Mouse (Mus musculus) midbrain, embryonic 12.5 days (tissue): ENCODE measurements around the gene Irak3. TPM values are rescaled to one million over a fixed set of nuclear protein-coding genes. Genes with fewer than 3 reads are reported as not detected.

Source experiments
- ATAC-seq: fragments of 200-750 bp; cut with Nextera tagmentation; 2 replicates; pipeline ENCODE4 v1.8.0; 2017; ENCODE audit warnings: low read depth, moderate TSS enrichment, moderate library complexity; ENCODE audit not compliant: low FRiP score
- H3K27ac ChIP-seq: fragments of 300-500 bp; sonication (generic); replicated peaks from 2 replicates; pipeline ENCODE4 v1.5.1; 2016; ENCODE audit warnings: mild to moderate bottlenecking
- H3K27me3 ChIP-seq: fragments of 300-500 bp; sonication (generic); 2 replicates; pipeline ENCODE4 v1.6.1; 2016; ENCODE audit warnings: mild to moderate bottlenecking
- H3K36me3 ChIP-seq: fragments of 300-500 bp; sonication (generic); 2 replicates; pipeline ENCODE4 v1.6.1; 2016
- H3K4me1 ChIP-seq: fragments of 300-500 bp; sonication (generic); 2 replicates; pipeline ENCODE4 v1.6.1; 2016
- H3K4me2 ChIP-seq: fragments of 300-500 bp; sonication (generic); replicated peaks from 2 replicates; pipeline ENCODE4 v1.6.1; 2016; ENCODE audit warnings: mild to moderate bottlenecking, moderate library complexity
- H3K4me3 ChIP-seq: fragments of 300-500 bp; sonication (generic); 2 replicates; pipeline ENCODE4 v1.5.1; 2016; ENCODE audit warnings: mild to moderate bottlenecking
- H3K9ac ChIP-seq: fragments of 300-500 bp; sonication (generic); replicated peaks from 2 replicates; pipeline ENCODE4 v1.6.1; 2016; ENCODE audit warnings: mild to moderate bottlenecking, moderate library complexity
- H3K9me3 ChIP-seq: fragments of 300-500 bp; sonication (generic); 2 replicates; pipeline ENCODE4 v1.6.1; 2016; ENCODE audit warnings: mild to moderate bottlenecking
- WGBS: fragments of 180-500 bp; shearing (Covaris S2); methylation state at CpG from one replicate; pipeline ENCODE4 v1.1.7; 2016; 5-methylcytosine and 5-hydroxymethylcytosine counted together
- polyA plus RNA-seq: library from polyadenylated mRNA; unstranded; fragments of >200 nt; fragmentation: Nextera tagmentation; extraction: Ambion mirVana; gene quantifications from 2 replicates; pipeline ENCODE4 v1.2.1, GENCODE M21; 2016

Gene Irak3
- polyA plus RNA-seq, 1 experiment from 2014 or later, result 0.40 TPM

GRCm38 (mm10) chr10:120201131-120201921, 604 bp downstream of the Irak3 start, which contains the start of gene Tmbim4:
Tmbim4 (plus strand) TSS chr10:120201590.
- H3K4me3 ChIP-seq, result peak within 1 kb of the TSS; percentile 52
- H3K36me3 ChIP-seq, result no peaks in the 10 kb centered on the region
- H3K9ac ChIP-seq, result peak within 1 kb of the TSS; percentile 32; the same call in 1 of the 2 replicates
- 1% methylated on average over 62 of the region's 65 CpGs for WGBS
- ATAC-seq, result peak; percentile 78
- peak within 1 kb of the TSS; percentile 81 for H3K4me2 ChIP-seq
- H3K27me3 ChIP-seq, result peaks cover 36% of the 10 kb centered on the region
- no peaks in the 10 kb centered on the region for H3K9me3 ChIP-seq
- H3K27ac ChIP-seq, result no peak within 1 kb of the TSS
- H3K4me1 ChIP-seq, result peaks cover 10% of the 10 kb centered on the region

GRCm38 (mm10) chr10:120197061-120197835, 4.7 kb downstream of the Irak3 start:
- 82% methylated on average over 14 of the region's 14 CpGs for WGBS
- Histone ChIP-seq H3K9me3 (no peaks in the 10 kb centered on the region), H3K4me1 (peaks cover 10% of the 10 kb centered on the region), H3K36me3 (no peaks in the 10 kb centered on the region), H3K9ac (no peak overlapping the region), H3K4me2 (no peak overlapping the region), H3K27me3 (peaks cover 25% of the 10 kb centered on the region), H3K27ac (no peak overlapping the region), H3K4me3 (no peak overlapping the region)
- ATAC-seq, result no peak

- H3K4me1 ChIP-seq, result no peaks in the 10 kb centered on the region; the same call in 1 of the 2 replicates
- ATAC-seq, result no peak
- no peak overlapping the region for H3K9ac ChIP-seq
- H3K36me3 ChIP-seq, result no peaks in the 10 kb centered on the region
- H3K9me3 ChIP-seq, result no peaks in the 10 kb centered on the region
- H3K27ac ChIP-seq, result no peak overlapping the region
- H3K4me3 ChIP-seq, result no peak overlapping the region
- H3K4me2 ChIP-seq, result no peak overlapping the region
- 96% methylated on average over 8 of the region's 8 CpGs for WGBS
- peaks cover 9% of the 10 kb centered on the region; the same call in 1 of the 2 replicates for H3K27me3 ChIP-seq
Measured at GRCm38 (mm10) chr10:120193255-120193654, 8.7 kb downstream of the Irak3 start.

- Histone ChIP-seq H3K4me2 (no peak overlapping the region), H3K9me3 (no peaks in the 10 kb centered on the region), H3K4me1 (no peaks in the 10 kb centered on the region), H3K36me3 (no peaks in the 10 kb centered on the region), H3K27ac (no peak overlapping the region), H3K27me3 (peaks cover 2% of the 10 kb centered on the region; the same call in 1 of the 2 replicates), H3K4me3 (no peak overlapping the region), H3K9ac (no peak overlapping the region)
- ATAC-seq, result no peak
- WGBS, result 90% methylated on average over 4 of the region's 4 CpGs
Measured at GRCm38 (mm10) chr10:120192278-120192677, 9.7 kb downstream of the Irak3 start.

- no peak overlapping the region for H3K4me2 ChIP-seq
- no peak for ATAC-seq
- H3K4me1 ChIP-seq, result no peaks in the 10 kb centered on the region
- H3K4me3 ChIP-seq, result no peak overlapping the region
- H3K27me3 ChIP-seq, result no peaks in the 10 kb centered on the region
- no peaks in the 10 kb centered on the region for H3K36me3 ChIP-seq
- 89% methylated on average over 6 of the region's 6 CpGs for WGBS
- H3K9ac ChIP-seq, result no peak overlapping the region
- H3K9me3 ChIP-seq, result no peaks in the 10 kb centered on the region
- no peak overlapping the region for H3K27ac ChIP-seq
Measured at GRCm38 (mm10) chr10:120191165-120191564, 10.8 kb downstream of the Irak3 start.

- Histone ChIP-seq H3K27me3 (no peaks in the 10 kb centered on the region), H3K9me3 (no peaks in the 10 kb centered on the region), H3K36me3 (no peaks in the 10 kb centered on the region), H3K4me2 (no peak overlapping the region), H3K27ac (no peak overlapping the region), H3K9ac (no peak overlapping the region), H3K4me3 (no peak overlapping the region), H3K4me1 (no peaks in the 10 kb centered on the region)
- no peak for ATAC-seq
- 33% methylated on average over 6 of the region's 6 CpGs for WGBS
Measured at GRCm38 (mm10) chr10:120189782-120190181, 12.1 kb downstream of the Irak3 start.

GRCm38 (mm10) chr10:120189276-120189675, 12.7 kb downstream of the Irak3 start:
- no peak for ATAC-seq
- Histone ChIP-seq H3K27ac (no peak overlapping the region), H3K9ac (no peak overlapping the region), H3K36me3 (no peaks in the 10 kb centered on the region), H3K4me1 (no peaks in the 10 kb centered on the region), H3K4me3 (no peak overlapping the region), H3K9me3 (no peaks in the 10 kb centered on the region), H3K4me2 (no peak overlapping the region), H3K27me3 (no peaks in the 10 kb centered on the region)
- 71% methylated on average over 11 of the region's 11 CpGs for WGBS

GRCm38 (mm10) chr10:120188513-120188912, 13.4 kb downstream of the Irak3 start:
- no peak for ATAC-seq
- no peak overlapping the region for H3K27ac ChIP-seq
- 74% methylated on average over 2 of the region's 2 CpGs for WGBS

GRCm38 (mm10) chr10:120183342-120183741, 18.6 kb downstream of the Irak3 start:
- no peak overlapping the region for H3K27ac ChIP-seq
- no peak for ATAC-seq
- no peak overlapping the region for H3K9ac ChIP-seq
- no peaks in the 10 kb centered on the region for H3K27me3 ChIP-seq
- no peaks in the 10 kb centered on the region for H3K4me1 ChIP-seq
- H3K9me3 ChIP-seq, result no peaks in the 10 kb centered on the region
- no peak overlapping the region for H3K4me3 ChIP-seq
- H3K36me3 ChIP-seq, result no peaks in the 10 kb centered on the region
- 84% methylated on average over 2 of the region's 2 CpGs for WGBS
- H3K4me2 ChIP-seq, result no peak overlapping the region

More at GRCm38 (mm10) chr10:120188513-120188912, 13.4 kb downstream of the Irak3 start:
- H3K27me3 ChIP-seq, result no peaks in the 10 kb centered on the region
- H3K9me3 ChIP-seq, result no peaks in the 10 kb centered on the region
- H3K36me3 ChIP-seq, result no peaks in the 10 kb centered on the region
- H3K9ac ChIP-seq, result no peak overlapping the region
- H3K4me2 ChIP-seq, result no peak overlapping the region
- no peak overlapping the region for H3K4me3 ChIP-seq
- H3K4me1 ChIP-seq, result no peaks in the 10 kb centered on the region

GRCm38 (mm10) chr10:120182887-120183286, 19.0 kb downstream of the Irak3 start:
- Histone ChIP-seq H3K27me3 (no peaks in the 10 kb centered on the region), H3K9ac (no peak overlapping the region), H3K4me2 (no peak overlapping the region), H3K36me3 (no peaks in the 10 kb centered on the region), H3K9me3 (no peaks in the 10 kb centered on the region), H3K4me1 (no peaks in the 10 kb centered on the region), H3K4me3 (no peak overlapping the region), H3K27ac (no peak overlapping the region)
- no peak for ATAC-seq
- 93% methylated on average over 1 of the region's 1 CpGs for WGBS

GRCm38 (mm10) chr10:120174192-120174705, 27.7 kb downstream of the Irak3 start:
- 90% methylated on average over 15 of the region's 15 CpGs for WGBS
- Histone ChIP-seq H3K4me3 (no peak overlapping the region), H3K4me2 (no peak overlapping the region), H3K4me1 (peaks cover 6% of the 10 kb centered on the region), H3K36me3 (no peaks in the 10 kb centered on the region), H3K9me3 (no peaks in the 10 kb centered on the region), H3K9ac (no peak overlapping the region), H3K27me3 (no peaks in the 10 kb centered on the region), H3K27ac (no peak overlapping the region)
- ATAC-seq, result no peak

- Histone ChIP-seq H3K36me3 (no peaks in the 10 kb centered on the region), H3K4me2 (no peak overlapping the region), H3K27ac (no peak overlapping the region), H3K4me3 (no peak overlapping the region), H3K9me3 (no peaks in the 10 kb centered on the region), H3K4me1 (peaks cover 6% of the 10 kb centered on the region), H3K9ac (no peak overlapping the region), H3K27me3 (no peaks in the 10 kb centered on the region)
- ATAC-seq, result no peak
- 11% methylated on average over 5 of the region's 5 CpGs for WGBS
Measured at GRCm38 (mm10) chr10:120171340-120171739, 30.6 kb downstream of the Irak3 start.
